Mouse (Mus musculus): Measurements from ENCODE around the gene Acsm2.

The Acsm2 gene

DNA sequence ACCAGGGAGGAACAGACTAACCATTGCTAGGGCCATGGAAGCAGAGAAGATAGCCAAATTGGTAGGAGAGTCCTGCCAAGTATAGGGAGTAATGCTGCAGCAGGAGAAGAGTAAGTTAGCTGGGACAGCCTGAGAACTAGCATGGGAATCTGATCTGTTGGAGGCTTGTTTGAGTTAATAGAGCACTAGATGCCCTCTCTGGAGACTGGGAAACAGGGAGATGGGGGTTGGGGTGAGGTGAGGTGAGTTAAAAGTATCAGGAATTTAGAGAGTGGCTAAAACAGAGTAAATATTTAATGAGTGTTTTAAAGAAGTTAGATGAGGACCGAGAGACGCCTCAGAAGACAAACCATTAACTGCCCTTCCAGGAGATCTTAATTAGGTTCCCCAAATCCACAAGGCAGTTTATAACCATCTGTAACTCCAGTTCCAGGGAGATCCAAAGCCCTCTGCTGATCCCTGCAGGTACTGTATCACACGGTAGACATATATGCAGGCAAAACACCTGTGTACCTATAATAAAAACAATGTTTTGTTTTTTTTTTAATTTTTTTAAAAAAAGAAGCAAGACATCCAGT is 40.5 kb downstream of the Acsm2 start:
- no peak for DNase-seq

DNA sequence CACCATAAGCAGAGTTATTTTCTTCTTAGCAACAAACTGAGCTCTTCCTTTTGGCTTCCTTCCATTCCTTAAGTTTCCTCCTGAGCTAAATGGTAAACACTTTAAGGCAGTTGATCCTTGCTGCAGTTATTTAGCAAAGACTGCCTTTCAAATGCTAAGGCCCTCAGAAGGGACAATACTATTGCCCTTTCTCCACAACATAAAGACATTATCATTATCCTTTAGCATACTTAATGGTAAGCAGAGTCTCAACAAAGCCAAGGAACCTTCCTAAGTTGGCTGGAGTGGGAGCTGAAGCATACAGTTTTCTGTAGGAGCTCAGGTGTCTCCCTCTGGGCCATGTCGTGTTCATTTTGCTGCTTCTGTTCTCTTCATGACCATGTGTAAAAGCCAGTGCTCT is 41.2 kb downstream of the Acsm2 start:
- DNase-seq = no peak

DNA sequence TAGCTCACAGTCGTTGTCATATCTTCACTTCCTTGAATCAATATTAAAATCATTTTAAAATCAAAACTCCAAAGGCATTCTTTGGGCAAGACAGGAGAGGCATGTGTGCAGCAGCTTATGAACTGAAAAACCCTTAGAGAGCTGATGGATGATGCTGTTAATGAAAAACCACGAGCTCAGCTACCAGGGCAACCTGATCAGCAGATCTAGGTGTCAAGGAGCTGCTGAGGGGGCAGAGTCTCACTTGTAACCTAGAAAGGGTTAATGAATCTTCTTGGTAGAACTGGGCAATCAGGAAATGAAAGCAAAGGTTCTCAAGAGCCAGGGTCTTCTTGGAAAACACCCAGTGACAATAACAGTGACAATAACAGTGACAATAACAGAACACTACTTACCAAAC is 42.4 kb downstream of the Acsm2 start:
- no peak for DNase-seq

DNA sequence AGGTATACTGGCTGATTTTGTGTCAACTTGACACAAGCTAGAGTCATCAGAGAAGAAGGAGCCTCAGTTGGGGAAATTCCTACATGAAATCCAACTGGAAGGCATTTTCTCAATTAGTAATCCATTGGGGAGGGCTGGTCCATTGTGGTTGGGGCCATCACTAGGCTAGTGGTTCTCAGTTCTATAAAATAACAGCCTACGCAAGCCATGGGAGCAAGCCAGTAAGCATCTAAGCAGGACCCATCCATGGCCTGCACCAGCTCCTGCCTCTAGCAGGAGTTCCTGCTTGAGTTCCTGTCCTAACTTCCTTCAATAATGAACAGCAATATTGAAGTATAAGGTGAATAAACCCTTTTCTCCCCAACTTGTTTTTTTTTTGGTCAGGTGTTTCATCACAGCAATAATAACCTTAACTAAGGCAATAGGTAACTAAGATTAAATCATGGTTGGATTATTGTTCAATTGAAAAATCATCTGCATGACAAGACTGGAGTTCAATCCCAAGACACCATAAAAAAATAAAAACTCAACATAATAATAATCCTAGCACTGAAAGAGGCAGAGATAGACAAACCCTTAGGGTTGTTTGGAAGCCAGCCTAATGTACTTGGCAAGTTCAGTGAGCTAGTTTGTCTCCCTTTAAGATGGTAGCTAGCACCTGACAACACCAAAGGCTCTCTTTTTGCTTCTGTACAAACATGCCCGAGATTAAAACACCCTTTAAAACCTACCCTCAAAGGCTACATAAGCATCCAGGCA is 47.2 kb downstream of the Acsm2 start:
- DNase-seq = no peak

DNA sequence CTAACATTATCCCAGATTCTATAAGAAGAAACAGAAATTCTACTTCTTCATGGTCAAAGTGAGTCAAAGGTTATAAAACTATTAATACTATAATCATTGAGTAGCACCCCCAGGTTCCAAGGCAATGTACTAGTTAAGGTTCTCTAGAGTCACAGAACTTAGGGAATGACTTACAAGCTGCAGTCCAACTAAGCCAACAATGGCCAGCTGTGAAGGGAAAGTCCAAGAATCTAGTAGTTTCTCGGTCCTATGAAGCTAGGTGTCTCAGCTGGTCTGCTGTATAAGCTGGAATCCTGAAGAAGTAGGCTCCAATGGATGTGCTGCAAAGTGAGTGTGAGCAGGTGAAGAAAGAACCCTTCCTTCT is 47.8 kb downstream of the Acsm2 start:
- no peak for DNase-seq

DNA sequence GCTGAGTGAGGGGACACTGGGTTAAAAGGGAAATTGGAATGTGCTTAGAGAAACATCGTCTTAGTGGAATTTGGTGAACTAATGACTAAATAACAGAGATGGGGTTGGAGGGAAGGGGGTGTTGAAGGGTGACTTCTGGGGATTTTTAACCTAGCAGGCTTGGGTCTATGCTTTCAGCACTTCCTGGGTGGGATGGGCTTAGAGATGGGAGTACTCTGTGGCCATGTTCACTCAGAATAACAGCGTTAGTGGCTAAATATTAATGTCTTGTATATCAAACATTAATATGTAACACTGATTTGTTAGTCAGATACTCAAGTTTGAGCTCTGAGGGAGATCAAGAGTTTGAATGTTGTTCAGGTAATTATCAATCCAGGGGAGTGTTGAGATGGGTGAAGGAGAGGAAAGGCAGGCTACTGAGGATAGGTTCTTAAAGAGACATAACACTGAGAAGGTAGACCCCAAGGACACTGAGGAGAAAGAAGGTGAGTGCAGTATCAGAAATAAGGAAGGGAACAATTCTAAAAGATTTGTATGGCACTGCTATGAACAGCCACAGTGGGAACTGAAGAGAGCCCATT is 50.9 kb downstream of the Acsm2 start:
- DNase-seq = no peak

DNA sequence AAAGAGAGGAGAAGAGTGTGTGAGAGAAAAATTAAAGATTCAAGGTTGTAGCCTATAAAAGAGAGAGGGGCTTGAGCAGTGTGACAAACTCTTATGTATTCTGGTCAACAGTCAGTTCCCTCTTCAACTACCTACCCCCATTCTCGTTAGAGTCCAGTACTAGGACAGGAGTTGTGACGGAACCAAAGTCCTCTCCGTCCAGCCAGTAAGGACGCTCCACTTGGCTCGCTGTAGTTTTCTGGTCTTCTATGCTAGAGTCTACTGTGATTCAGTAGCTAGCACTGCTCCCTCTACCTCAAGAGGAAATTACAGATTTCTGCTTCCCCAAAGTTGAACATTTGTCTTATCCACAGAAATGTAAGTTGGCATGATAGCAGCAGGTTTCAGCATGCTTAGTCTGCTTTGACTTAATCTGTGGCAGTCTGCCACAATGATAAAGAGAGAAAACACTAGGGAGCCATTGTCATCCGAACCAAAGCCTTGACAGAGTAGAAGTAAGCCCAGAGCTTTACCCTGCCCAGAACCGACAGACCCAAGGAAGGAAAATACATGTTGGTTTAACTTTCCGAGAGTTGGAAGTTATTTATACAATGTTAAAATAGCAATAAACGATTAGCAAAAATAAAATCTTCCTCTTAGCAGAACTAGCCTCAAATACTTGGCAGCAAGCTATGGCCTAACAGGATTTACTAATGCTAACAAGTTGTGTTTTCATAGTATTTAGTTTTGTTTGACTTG is 52.0 kb downstream of the Acsm2 start:
- DNase-seq = no peak

DNA sequence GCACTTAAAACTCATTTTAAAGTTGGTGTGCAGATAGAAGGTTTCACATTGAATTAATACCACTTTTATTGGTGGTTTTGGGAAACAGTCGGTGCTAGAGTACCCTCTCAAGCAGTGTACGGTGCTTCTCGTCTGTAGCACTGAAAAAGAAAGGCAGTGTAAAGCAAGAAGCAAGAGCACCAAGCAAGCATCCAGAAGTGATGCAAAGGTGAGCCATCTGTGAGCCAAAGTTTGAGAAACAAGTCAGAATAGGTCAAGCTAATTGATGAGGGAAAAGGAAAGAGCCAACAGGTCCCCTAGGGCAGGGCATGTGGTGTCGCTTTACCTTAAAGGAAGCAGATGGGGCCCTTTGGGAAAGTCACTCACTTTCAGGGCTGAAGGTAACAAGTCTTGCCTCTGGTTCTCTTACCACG is 52.5 kb downstream of the Acsm2 start, which contains the start of gene Acsm1:
Gene Acsm1 (plus strand): TSS at position 363 of the 413 bp plus-strand sequence.
- no peak for DNase-seq

DNA sequence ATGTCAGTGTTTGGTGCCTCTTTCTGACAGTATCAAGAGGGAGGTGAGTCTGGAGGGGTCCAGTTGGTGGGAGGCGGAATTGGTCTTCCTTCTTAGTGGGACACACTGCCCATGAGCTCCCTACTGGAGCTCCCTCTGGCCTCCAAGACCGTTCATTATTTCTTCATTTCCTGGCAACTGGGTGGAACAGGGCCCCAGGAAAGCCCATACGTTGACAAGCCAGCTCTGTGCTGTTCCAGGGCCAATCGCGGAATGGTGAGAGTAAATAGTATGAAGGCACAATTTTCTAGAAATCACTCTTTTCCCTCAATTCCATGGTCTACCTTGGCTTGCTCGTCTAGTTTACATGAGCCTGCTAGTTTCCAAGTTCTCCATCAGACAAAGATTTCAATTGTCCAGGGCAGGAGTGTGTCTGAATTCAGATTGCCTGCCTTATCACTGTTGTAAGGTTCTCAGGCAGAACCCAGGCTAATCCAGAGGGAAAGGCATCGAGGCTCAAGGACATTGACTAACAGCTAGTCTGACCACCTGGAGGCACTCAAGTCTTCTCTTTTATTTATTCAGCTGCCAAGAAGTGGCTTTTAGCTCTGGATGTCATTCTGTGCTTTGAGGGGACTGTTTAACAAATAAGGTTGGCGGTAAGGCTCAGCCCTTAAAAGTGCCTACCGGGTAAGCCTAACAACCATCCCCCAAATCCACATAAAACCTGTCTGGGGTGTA is 53.8 kb downstream of the Acsm2 start:
- no peak for DNase-seq

DNA sequence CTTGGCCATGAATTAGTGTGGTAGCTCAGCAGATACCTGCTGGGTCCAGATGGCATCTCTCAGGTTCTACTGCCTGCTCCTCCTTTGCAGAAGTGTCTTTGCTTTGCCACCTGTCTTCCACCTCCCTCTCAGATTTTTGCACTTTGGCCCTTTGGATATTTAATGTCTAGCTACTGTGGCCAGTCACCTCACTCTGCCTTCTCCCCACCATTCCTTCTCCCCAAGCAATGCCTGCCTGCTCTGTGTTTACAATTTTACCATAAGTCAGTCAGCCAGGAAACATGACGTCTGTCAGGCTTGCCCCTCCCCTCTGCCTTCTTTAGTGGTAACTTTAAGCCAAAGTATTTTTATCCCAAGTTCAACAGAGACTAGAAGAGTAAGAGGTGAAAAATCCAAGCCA is 62.4 kb downstream of the Acsm2 start:
- no peak for DNase-seq

DNA sequence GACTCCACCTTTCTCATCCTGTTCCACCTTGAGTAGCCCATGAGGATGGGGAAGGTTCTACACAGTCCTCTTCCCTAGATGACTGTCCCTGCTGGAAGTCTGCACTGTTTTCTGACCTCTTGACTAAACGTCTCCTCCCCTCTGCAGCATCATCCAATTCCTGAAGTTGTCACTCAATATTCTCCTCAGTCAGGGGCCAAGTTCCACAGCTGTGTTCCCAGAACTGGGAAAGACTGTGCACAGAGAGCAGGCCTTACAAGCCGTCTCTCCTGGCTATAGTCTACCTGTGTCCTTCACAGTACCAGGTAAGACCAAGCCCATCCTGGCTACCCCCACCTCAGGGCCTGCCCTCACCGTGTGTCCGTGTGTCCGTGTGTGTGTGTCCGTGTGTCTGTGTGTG is 63.5 kb downstream of the Acsm2 start:
- DNase-seq = no peak

DNA sequence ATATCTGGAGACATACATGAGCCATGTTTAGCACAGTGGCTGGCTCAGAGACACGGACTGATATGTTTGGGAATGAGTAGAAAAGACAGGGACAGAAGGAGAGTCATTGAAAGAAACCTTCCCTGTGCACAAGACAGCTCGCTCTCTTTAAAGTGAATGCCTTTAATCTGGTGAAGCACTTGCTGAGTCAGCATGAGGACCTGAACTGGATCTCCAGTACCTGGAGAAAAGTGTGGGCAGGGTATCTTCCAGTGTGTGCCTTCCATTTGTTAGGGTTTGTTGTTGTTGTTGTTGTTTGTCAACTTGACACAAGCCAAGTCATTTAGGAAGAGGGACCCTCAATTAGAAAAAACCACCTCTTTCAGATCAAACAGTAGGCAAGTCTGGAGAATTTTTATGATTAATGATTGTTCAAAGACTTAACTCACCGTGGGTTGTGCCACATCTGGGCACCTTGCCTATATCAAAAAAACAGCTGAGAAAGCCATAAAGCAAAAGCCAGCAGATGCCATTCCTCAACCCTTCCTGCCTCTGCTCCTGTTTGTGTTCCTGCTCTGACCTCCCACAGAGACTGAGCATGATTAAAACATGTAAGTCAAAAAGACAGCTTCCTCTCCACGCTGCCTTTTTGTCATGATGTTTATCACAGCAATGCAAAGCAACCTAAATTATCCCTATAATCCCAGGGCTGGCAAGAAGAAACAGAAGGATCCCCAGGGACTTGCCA is 64.2 kb downstream of the Acsm2 start:
- DNase-seq = no peak

DNA sequence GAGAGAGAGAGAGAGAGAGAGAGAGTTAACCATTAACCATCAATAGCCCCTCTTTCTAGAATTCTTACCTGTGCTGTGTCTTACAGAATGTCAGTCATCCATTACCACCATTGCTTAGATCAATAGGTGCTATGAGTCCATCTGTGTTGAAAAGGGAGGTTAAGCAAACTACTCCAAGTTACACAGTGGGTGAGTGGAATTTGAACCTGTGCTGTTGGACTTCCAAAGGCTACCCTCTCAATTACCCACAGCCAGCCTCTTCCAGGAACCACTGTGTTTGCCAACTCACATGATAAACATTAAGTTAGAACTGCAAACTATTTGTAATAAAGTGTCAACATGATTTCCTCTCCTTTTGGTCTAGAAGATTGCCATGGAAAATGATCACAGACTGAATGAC is 66.0 kb downstream of the Acsm2 start:
- no peak for DNase-seq

DNA sequence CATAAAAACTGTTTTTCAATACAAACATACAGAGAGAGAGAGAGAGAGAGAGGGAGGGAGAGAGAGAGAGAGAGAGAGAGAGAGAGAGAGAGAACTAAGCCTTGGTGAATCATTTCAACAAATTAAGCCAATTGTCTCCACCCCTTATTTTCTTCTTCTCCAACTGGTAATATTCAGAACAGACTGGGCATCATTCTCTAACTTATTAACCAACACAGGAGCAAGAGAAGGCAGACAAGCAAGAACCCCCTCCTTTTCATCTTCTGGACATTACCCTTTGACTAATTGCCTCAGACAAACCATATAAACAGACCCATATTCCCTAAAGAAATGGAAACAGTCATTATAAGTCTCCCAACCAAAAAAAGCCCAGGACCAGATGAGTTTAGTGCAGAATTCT is 84.6 kb downstream of the Acsm2 start:
- no peak for DNase-seq

DNA sequence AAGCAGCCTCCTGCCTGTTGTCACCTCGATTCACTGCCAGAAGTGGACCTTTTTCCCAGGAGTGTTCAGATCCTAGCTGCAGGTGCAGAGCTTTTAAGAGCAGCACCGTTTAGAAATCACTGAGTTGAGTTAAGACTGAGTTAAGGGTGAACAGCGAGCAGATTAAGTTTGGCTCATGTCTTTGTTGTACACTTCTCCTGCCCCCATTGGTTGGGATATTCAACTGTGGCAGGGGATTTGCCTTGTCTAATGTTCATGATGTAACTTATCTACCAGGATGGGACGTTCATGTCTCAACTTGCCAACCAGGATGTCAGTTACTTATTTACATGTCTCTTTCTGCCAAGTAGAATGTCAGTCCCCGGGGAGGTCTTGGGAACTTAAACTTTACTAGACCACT is 88.2 kb downstream of the Acsm2 start:
- DNase-seq = no peak
